Mouse (Mus musculus): ENCODE results near the gene Hdhd3.

DNA sequence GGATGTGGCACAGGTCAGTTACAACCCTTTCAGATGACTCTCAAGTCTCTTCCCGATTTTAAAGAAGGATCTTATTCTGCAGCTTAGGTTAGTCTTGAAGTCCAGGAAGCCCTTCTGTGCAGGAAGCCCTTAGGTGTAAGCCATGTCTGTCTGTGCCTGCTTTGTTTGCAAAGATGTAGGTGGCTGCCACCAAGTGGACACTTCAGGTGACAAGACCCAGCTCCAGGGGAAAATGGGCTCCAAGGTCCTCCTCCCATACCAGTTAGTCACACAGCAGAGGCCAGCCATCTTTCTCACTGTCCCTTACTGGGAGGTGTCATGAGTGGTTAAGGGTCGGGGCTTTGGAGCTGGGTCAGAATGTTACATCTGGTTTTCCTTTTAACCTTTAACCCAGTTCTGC lies 3.5 kb upstream of the Hdhd3 start:
- TF ChIP-seq CTCF (IDR thresholded peaks at IDR 0.05; ENCODE audit: borderline replicate concordance, control insufficient read depth, extremely low read depth, insufficient read depth, low read length, poor library complexity) (no peak; the same call in 1 of the 2 replicates), POLR2A (IDR thresholded peaks at IDR 0.05; ENCODE audit: control insufficient read depth, extremely low read depth, insufficient read depth, low read length, poor library complexity) (no peak)
